Mouse (Mus musculus): ENCODE data around the gene Ptgdr2.
A peak's percentile ranks its signal among the peaks of the same experiment; 100 is the strongest.

The Ptgdr2 gene

DNA sequence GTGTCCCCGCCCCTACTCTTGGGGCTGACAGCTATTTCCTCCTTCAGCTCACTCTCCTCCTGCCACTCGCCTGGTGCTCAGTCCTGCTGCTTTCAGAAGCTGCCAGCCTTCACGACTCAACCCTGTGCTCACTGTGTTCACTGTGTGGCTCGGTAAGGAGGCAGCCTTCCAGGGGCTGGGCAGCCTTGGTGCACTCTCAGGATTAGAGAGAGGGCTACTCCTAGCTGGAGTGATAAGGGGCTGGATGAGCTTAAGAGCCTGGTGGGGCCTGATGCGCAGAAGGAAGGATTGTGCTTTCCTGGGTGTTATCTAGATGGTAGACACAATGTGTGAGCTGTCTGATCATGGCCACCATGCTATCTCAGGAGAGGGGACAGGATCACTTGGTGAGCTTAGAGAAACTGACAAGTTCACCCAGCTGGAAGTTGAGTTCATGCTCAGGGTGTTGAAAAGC, at the start of gene Ptgdr2:
Ptgdr2 (plus strand) TSS at position 51 of the 454 bp plus-strand sequence.
- no peak for DNase-seq (ENCODE audit: extremely low spot score, low spot score)

DNA sequence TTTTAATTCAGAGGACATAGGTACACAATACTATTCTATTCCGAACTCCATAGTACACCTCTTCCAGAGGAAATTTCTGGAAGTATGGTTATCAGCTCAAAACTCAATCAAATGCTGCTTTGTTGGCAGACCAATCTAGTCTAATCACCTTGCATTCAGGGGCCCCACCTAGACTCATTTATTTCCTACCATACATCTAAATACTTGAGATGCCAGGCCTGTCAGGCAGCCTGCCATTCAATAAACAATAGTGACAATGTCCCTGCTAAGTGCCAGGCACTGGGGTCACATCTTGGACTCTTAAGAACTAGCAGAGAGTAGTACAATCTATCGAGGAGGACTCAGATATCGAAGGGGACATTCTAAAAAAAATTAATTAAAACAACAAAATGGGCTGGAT, 44.8 kb upstream of the Ptgdr2 start:
- no peak for DNase-seq (ENCODE audit: extremely low spot score, low spot score)

DNA sequence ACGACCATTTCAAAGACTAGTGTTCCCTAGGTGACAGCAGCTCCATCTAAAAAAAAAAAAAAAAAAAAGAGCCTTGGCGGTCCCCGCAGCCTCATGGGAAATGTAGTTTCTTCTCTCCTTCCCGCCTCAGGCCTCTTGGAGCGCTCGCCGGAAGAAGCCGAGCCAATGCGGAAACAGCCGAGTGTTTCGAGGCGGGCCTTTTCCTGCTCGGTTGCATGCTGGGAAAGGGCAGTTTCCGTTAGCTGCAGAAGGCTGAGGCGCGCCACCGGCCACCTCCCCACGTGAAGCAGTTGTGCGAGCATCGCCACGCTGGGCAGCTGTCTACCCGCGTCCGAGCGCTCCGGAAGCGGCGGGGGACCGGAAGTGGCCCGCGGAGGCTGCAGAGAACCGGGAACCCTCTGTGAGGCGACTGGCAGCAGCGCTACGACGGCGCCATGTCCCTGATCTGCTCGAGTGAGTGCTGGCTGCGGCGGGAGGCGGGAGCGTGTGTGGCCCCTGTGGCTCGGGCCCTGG, 41.9 kb upstream of the Ptgdr2 start, which contains the start of gene Prpf19:
Prpf19 (plus strand) TSS at position 216 of the 513 bp plus-strand sequence.
- peak; percentile 97 for DNase-seq (ENCODE audit: extremely low spot score, low spot score)

DNA sequence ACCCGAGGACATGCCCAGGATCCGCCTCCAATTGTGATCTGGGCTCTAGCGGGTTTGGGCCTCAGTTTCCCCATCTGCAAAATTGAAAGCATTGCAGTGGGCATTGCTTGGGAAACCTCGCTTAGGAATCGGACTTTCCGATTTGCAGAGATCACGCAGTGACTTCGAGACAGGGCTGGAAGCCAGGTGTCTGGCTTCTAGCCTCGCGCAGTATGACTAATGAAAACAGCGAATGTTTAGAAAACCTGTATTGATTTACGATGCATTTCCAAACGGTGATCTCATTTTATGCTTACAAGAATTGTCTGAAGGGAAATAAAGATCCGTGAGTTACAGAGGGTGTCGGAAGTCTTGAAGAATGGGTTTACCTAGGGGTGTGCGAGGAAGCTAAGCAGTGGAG, 41.3 kb upstream of the Ptgdr2 start:
- no peak for DNase-seq (ENCODE audit: extremely low spot score, low spot score)

DNA sequence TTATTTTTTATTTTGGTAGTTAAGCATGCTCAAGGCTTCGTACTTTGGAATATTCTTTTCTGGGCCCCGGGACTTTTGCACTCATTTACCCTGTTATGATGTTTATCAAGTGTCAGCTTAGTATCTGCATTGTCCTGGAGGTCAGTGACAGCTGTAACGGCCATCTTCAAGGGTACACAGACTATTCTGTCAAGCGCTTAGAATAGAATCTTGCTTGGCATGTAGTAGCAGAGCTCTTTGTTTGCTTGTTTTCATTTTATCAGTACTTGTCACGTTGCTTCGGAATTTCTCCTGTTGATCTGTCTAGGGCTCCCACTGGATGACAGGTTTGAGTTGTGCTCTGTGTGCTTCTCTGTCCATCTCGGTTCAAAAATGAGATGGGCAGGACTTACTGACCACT, 40.1 kb upstream of the Ptgdr2 start:
- no peak for DNase-seq (ENCODE audit: extremely low spot score, low spot score)

DNA sequence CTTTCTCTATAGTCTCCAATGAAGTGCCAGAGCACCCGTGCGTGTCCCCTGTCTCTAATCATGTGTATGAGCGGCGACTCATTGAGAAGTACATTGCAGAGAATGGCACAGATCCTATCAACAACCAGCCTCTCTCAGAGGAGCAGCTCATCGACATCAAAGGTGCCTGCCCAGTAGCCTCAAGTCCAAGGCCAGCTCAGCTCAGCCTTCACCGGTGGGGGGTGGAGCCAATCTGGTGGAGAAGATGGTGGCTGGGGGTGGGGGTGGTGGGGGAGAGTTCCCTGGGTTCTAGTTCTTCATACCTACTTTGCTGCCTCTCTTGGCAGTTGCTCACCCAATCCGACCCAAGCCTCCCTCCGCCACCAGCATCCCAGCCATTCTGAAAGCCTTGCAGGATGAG, 39.5 kb upstream of the Ptgdr2 start:
- no peak for DNase-seq (ENCODE audit: extremely low spot score, low spot score)

DNA sequence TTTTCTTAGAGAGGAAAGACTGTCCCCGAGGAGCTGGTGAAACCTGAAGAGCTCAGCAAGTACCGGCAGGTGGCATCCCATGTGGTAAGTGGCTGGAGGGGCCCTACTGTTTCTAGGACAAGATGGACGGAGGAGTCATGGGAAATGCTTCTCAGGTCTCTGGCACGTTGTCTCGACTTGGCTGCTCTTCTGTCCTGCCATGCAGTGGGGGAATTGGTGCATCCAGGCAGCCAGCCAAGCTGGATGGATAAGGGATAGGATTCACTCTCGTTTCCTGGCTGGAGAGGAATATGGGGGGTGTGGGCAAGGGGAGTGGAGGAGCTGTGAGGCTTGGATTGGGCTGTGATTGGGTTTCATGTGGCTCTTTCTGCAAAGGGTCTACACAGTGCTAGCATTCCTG, 36.6 kb upstream of the Ptgdr2 start:
- DNase-seq (ENCODE audit: extremely low spot score, low spot score), result no peak

DNA sequence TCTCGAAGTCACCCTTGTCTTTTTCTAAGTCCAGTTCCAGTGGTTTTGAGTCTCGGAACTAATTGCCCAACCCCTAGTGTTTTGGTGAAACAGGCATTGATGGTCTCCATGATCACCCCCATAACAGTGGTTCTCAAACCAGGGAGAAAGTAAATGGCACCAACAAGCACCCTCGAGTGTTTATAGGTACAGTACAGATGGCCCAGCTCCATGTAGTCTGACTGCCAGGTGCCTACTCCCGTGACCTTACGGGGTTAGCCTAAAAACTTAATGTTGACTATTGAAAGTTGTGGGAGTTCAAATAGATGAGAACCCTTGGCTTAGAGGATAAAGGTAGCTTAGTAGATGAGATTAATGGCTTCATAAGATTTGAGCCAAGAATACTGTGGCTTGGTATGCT, 35.9 kb upstream of the Ptgdr2 start:
- DNase-seq (ENCODE audit: extremely low spot score, low spot score), result no peak

DNA sequence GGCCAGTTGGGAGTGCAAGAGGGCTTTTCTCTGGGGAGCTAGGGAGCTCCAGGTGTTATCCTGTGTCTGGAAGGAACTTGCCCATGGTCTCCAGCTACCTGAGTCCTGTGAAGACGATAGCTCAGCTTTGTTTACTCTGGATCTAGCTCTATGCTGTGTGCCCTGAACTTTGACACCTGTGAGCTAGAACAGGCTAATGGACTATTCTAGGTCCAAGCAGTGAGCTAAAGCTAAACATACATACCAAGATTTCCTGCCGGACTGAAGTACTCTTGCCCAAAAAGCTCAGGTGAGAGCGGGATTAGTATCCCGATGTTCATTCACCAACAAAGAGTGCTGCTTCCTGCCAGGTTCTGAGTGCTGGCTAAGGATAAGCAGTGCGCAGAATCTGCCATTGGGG, 32.4 kb upstream of the Ptgdr2 start:
- no peak for DNase-seq (ENCODE audit: extremely low spot score, low spot score)

DNA sequence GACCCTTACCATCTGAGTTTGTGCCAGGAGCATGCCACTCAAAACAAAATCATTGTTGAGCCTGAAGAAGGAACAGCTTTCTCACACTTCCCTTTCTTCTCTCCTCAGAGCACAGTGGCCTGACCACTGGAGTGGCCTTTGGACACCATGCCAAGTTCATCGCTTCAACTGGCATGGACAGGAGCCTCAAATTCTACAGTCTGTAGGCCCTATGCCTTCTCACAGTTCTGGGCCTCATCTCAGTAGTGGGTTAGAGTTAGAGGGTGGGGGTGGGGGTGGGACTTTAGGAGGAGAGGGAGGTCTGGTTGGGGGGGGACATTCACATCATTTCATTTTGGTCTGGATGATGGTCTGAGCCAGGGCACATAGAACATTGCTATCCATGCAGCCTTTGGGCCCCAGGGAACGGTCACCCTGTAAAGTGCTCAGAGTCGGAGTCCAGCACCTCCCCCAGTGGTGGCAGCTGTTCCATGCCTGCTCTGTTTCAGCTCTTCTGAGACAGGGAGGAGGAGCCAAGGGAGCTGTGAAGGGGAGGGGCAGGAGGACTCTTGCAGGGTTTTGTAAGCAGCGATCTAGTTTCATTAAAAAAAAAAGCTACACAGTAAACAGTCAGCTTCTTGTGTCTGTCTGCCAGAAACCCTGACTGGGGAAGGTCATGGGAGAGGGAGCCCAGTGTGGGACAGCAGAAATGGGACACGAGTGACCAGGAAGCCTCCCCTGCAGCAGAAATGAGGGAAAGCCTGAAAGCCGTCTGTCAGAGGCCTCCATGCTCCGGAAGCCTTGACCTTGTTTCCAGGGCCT, 31.8 kb upstream of the Ptgdr2 start:
- DNase-seq (ENCODE audit: extremely low spot score, low spot score), result no peak

DNA sequence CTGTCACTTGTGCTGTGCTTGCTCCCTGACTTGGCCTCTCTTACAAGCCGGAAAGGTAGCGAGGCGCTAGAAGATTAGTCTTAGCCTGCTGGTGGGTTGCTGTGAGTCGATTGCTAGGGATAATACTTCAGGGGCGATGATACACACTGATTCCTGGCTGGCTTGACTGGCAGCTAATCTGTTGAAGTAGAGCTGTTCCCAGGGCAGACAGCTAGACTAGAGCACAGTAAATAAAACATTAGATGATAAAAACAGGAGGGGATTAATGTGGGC, 31.3 kb upstream of the Ptgdr2 start:
- DNase-seq (ENCODE audit: extremely low spot score, low spot score), result no peak

DNA sequence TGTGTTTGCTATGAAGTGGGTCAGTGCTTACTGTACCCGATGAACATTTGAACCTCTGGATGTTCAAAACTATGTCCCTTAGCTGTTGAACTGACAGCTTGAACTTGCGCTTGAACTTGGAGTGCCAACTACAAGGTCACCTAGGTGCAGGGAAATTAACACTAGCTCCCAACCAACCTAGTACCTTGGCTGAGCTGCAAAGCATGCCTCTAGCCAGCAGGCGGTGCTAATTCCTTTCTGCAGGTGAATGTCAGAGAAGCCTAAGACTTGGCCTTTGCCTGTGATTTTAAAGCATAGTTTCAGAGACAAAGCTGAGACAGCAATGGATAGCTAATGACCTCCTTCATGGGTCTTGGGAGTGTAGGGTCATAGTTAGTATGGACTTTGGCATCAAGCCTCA, 29.1 kb upstream of the Ptgdr2 start:
- DNase-seq (ENCODE audit: extremely low spot score, low spot score), result peak; percentile 47

DNA sequence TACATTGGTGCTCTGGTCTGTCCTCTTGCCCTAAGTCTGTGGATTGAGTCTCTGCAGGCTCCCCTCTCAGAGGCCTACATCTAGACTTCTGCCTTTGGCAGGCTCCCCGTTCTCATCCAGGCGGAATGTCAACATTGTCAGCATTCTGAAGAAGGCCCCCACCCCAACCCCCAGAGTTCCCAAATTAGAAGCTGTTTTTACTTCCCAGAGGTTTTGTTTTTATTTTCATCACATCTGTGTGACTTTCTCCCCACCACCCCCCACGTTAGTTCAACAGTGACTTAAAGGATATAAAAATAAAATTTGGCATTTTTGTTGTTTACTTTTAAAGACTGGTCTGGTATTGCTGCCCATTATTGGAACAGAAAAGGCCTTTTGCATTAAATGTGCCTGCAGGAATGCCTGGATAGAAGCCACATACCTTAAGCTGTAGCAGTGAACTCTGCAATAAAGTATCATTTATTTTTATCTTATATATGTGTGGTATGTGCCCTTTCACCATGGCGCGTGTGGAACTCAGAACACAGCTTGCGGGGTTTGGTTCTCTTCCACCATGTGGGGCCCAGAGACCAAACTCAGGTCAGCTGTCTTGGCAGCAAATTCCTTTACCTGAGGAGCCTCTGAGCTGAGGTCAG, 27.8 kb upstream of the Ptgdr2 start:
- DNase-seq (ENCODE audit: extremely low spot score, low spot score), result no peak

DNA sequence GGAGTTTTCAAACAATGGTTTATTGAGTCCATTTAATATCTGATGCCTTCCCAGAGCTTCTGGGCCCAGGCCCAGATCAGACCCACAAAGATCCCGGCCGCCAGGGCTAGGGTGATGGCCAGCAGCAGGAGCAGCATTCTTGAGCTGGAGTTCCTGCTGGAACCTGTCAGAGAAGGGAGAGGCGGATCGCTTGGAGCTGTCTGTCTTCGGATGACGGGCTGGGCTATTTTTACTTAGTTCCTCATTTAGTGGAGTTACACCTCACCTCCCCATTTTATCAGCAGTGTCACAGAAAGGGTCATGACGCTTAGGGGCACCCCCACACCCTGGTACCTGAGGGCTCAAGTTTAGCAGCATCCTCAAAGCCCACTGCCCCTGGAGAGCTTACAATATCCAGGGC, 22.7 kb upstream of the Ptgdr2 start:
- no peak for DNase-seq (ENCODE audit: extremely low spot score, low spot score)

DNA sequence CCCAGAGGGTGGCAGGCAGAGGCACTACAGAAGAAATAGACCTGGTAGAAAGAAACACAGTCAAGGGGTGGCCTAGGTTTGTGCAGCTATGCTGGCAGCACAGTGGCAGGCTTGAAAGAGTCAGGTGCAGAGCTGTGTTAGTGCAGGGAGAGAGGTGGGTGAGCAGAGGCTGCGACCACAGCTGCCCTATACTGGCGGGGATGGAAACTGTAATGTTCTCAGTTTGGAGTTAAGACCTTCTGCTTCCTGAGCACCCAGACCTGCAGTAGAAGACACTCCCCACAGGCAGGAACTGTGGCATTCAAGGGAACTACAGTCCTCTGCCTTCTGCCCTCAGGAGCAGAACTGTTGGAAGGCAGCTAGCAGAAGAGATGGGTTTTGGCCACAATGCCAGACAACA, 22.1 kb upstream of the Ptgdr2 start:
- no peak for DNase-seq (ENCODE audit: extremely low spot score, low spot score)

DNA sequence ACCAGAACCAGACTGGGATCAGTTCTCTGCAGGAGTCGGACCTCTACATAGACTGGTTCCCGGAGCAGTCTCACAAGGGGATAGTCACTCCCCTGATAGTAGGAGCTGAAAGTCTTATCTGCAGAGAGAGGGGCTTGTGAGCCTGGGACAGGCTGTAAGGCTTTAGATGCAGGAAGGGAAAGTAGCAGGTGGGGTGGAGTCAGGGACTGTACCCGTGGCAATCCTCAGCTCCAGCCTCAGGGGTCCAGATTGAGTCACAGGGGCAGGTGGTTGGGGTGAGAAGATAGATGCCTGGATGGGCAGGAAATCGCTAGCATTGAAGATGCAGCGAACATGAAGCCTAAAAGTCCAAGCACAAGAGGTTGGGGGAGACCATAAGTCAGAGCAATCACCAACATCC, 20.5 kb upstream of the Ptgdr2 start:
- DNase-seq (ENCODE audit: extremely low spot score, low spot score), result no peak

DNA sequence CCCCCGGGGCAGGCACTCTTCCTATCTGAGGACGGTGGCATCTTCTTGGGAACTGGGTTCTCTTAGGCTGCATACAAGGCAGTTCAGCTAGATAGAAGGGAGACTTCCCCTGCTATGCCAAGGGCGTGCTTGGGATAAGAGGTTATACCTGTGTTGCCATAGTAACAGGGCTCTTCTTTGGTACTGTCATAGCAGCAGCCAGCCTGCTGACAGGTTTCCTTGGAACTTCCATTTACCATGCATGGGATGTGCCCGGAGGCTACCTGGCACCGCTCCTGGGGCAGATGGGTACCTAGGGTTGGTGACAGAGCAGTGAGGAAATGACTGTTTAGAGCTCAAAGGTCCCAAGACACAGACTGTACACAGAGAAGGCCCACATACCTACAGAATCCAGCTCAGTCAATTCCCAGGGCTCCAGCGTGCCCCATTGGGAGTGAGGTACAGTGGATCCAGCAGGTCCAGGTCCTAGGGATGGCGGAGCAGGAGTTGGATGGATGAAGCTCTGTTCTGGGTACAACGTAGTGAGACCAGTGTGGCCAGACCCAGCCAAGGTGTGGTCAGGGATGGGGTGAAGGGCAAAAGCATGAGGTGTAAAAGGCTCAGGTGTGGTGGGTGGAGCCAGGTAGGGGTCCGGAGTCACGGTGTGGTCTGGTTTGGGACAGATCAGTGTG, 18.5 kb upstream of the Ptgdr2 start:
- DNase-seq (ENCODE audit: extremely low spot score, low spot score), result no peak

DNA sequence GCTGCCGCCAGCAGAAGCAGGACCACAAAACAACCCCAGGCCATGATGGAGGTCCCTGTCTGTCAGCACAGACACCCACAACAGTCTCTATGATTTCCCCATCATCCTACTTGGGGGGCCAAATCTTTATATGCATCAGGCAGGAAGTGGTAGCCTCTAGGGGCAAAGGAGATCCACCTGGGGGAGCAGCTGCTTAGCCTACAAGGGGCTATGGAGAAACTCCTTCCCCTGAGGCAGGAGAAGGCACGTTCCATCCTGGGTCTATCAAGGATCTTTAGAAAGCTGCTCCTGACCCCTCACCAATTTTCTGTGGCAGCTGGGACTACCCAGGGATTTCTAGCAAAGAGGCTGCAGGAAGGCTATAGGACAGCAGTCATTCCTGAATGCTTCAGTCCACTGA, 16.4 kb upstream of the Ptgdr2 start, which contains the start of gene Zp1:
Zp1 (minus strand) TSS at position 101 of the 400 bp plus-strand sequence.
- no peak for DNase-seq (ENCODE audit: extremely low spot score, low spot score)

DNA sequence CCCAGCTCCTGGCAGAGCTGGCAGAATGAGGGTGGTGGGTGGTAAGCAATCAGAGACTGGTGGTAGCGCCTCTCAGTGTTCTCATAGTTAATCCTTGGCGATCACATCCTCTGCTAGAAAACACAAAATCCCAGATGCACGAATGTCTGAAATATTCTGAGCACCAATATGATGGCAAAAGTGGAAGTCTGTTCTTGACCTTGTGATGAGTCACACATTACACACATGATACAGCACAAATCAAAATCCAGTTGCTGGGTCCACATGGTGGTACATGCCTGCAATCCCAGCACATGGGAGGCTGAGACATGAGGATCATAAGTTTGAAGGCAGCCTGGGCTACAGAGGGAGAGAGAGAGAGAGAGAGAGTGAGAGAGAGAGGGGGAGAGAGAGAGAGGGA, 15.9 kb upstream of the Ptgdr2 start:
- no peak for DNase-seq (ENCODE audit: extremely low spot score, low spot score)

DNA sequence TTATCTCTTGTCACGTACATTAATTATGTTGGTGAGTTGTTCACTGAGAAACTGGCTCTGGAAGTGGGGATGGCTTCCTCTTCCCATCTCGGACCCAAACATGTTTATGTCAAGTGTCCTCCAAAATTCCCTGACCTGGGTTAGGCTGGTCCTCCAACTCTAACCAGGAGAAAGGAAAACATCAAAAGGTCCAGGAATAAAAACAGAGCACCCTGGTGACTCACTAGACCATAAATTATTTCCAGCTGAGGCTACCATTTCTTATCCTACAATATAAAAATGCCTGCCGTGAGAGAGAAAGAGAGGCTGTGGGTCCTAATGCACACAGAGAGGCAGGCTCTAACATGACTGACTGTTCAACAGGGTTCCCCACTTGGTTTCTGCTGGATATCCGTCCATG, 12.7 kb upstream of the Ptgdr2 start:
- no peak for DNase-seq (ENCODE audit: extremely low spot score, low spot score)

DNA sequence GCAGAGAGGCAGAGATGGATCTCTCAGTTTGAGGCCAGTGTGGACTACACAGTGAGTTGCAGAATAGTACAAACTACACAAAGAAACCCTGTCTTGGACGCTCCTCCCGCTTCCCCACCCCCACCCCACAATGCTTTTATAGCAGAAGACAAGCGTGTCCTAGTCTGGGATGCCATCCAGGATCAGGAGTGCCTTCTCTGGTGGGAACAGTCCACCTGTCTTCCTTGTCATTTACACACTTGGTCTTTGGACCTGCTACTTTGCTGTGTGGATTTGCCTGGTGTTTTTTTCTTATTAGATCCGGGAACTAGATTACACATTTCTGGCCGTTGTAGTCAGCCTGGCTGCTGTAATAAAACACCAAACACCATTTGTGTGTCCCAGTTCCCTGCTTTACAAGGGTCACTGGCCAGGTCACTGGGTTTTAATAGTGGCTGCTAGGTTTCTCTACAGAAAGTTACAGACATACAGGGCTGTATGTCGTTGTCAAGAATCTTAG, 10.8 kb upstream of the Ptgdr2 start:
- peak; percentile 27 for DNase-seq (ENCODE audit: extremely low spot score, low spot score)

DNA sequence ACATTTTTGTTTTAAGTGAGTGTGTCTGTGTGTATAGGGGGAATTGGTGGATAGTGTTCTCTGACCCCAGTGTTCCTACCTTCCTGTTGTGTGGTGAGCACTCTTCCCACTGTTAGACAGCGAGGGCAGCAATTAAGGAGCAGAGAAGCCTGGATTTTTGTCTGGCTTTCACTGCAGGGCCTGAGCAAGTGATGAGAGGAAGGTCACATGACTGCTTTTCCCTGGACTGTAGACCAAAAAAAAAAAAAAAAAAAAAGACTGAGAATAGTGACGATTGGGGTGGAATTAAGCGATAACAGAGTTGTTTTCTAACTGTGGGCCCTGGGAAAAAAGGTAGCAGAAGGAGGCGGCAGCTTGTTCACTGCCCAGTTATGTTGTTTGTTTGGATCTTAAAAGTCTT, 10.3 kb upstream of the Ptgdr2 start:
- no peak for DNase-seq (ENCODE audit: extremely low spot score, low spot score)
